Mouse (Mus musculus) kidney, embryonic 14.5 days (tissue): ENCODE measurements around the gene Fto. TPM values are rescaled to one million over a fixed set of nuclear protein-coding genes. Genes with fewer than 3 reads are reported as not detected.

Experiments used
- polyA plus RNA-seq: library from polyadenylated mRNA; unstranded; fragments of >200 nt; fragmentation: Nextera tagmentation; extraction: Ambion mirVana; gene quantifications from 2 replicates; pipeline ENCODE4 v1.2.1, GENCODE M21; 2014

Fto gene
- polyA plus RNA-seq, 1 experiment from 2014 or later: 94.3 TPM

Other genes starting within 250 kb of the Fto start
- 12.8 and 21.3 TPM in 2 replicates for gene Rbl2, start 243.5 kb upstream of the Fto start, polyA plus RNA-seq
- gene Aktip, start 113.5 kb upstream of the Fto start, polyA plus RNA-seq: 60.3 and 69.5 TPM in 2 replicates
- 14.3 and 14.9 TPM in 2 replicates for gene Rpgrip1l, start 263 bp upstream of the Fto start, polyA plus RNA-seq